Mouse (Mus musculus) lung, adult 2 months (tissue): Measurements from ENCODE around the gene Gm44805. TPM values are rescaled to one million over a fixed set of nuclear protein-coding genes. Genes with fewer than 3 reads are reported as not detected.

Source experiments
- DNase-seq: peaks from one replicate; pipeline ENCODE4 v3.0.0; 2022
- H3K4me1 ChIP-seq: fragments of 200-500 bp; 2 replicates; pipeline ENCODE4 v1.6.1; 2011; ENCODE audit warnings: low read length; ENCODE audit not compliant: control insufficient read depth, insufficient read depth
- H3K4me3 ChIP-seq: fragments of 200-500 bp; replicated peaks from 2 replicates; pipeline ENCODE3; 2011; ENCODE audit warnings: low read depth, mild to moderate bottlenecking, control low read depth, low read length; ENCODE audit errors: extremely low read depth
- CTCF ChIP-seq: fragments of 200-500 bp; IDR thresholded peaks from 2 replicates; pipeline ENCODE4 v1.5.1; 2011; ENCODE audit warnings: mild to moderate bottlenecking, low read length, control low read depth; ENCODE audit not compliant: insufficient read depth
- POLR2A ChIP-seq: fragments of 200-500 bp; IDR thresholded peaks from 2 replicates; pipeline ENCODE4 v1.6.1; 2011; ENCODE audit warnings: low read depth, mild to moderate bottlenecking, control low read depth, low read length, borderline replicate concordance; ENCODE audit errors: extremely low read depth
- WGBS: fragments of 180-500 bp; shearing (Covaris S2); methylation state at CpG from one replicate; pipeline ENCODE4 v1.1.7; 2018; 5-methylcytosine and 5-hydroxymethylcytosine counted together
- polyA plus RNA-seq: library from polyadenylated mRNA; depleted of rRNA; stranded (reverse); fragments of >200 nt; gene quantifications from 2 replicates; pipeline ENCODE4 v1.2.3, GENCODE M21; 2012

Gene Gm44805
- polyA plus RNA-seq, 1 experiment: not detected

- 49% methylated on average over 12 of the region's 12 CpGs for WGBS
- peak; percentile 30 for DNase-seq
- TF ChIP-seq POLR2A (no peak), CTCF (no peak)
Observed at GRCm38 (mm10) chr7:19700299-19701068, 19.3 kb upstream of the Gm44805 start.

DNA sequence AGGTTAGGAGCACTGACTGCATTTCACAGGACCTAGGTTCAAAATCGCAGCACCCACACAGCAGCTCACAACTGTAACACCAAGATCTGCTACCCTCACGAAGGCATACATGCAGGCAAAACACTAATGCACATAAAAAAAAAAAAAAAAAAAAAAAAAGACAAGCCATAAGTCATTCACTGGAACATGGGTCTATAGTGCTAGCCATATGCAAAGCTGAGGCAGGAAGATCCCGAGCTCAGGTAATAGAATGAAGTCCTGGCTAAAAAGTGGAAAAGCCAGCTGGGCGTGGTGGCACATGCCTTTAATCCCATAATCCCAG, 18.6 kb upstream of the Gm44805 start:
- Histone ChIP-seq H3K4me1 (peaks cover 12% of the 10 kb centered on the region; the same call in 1 of the 2 replicates), H3K4me3 (no peak overlapping the region)
- 82% methylated on average over 4 of the region's 4 CpGs for WGBS
- no peak for DNase-seq
- no peak for TF ChIP-seq CTCF
- TF ChIP-seq POLR2A: no peak

More at GRCm38 (mm10) chr7:19700299-19701068, 19.3 kb upstream of the Gm44805 start:
- H3K4me1 ChIP-seq: peaks cover 12% of the 10 kb centered on the region; the same call in 1 of the 2 replicates
- no peak overlapping the region for H3K4me3 ChIP-seq

GRCm38 (mm10) chr7:19698907-19699826, 17.9 kb upstream of the Gm44805 start, which contains the start of gene Apoe:
TSS of gene Apoe (minus strand) at chr7:19699188.
- peak within 1 kb of the TSS; percentile 51 for H3K4me3 ChIP-seq
- DNase-seq: peak; percentile 41
- WGBS: 8% methylated on average over 20 of the region's 20 CpGs
- TF ChIP-seq POLR2A (peak; percentile 58; the same call in 1 of the 2 replicates), CTCF (no peak)
- peaks cover 12% of the 10 kb centered on the region; the same call in 1 of the 2 replicates for H3K4me1 ChIP-seq

GRCm38 (mm10) chr7:19697949-19698906, 17.0 kb upstream of the Gm44805 start:
- no peak for DNase-seq
- 8% methylated on average over 28 of the region's 28 CpGs for WGBS
- peak overlapping the region; percentile 51 for H3K4me3 ChIP-seq

GRCm38 (mm10) chr7:19696336-19696873, 15.2 kb upstream of the Gm44805 start:
- DNase-seq: no peak
- no peak overlapping the region for H3K4me3 ChIP-seq
- WGBS: 97% methylated on average over 34 of the region's 34 CpGs
- H3K4me1 ChIP-seq: peaks cover 17% of the 10 kb centered on the region
- no peak for TF ChIP-seq CTCF
- TF ChIP-seq POLR2A: no peak

More at GRCm38 (mm10) chr7:19697949-19698906, 17.0 kb upstream of the Gm44805 start:
- no peak for TF ChIP-seq POLR2A
- TF ChIP-seq CTCF: peak; percentile 13; the same call in 1 of the 2 replicates
- peaks cover 15% of the 10 kb centered on the region for H3K4me1 ChIP-seq

DNA sequence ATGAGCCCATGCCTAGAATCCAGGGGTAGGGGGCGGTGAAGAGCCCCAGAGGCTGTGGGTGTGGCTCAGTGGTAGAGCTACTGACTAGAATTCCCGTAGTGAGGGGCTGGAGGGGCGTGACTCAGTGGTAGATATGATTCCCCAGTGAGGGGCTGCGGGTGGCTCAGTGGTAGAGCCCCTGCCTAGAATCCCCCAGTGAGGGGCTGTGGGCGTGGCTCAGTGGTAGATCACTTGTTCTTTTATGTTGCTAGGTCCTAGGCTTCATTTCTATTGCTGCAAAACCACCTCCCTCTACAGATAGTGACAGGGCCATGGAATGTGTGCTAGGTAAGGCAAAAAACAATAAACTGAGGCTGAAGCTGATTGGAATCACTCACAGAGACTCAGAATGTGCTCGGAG, 14.7 kb upstream of the Gm44805 start:
- WGBS: 90% methylated on average over 6 of the region's 6 CpGs
- no peak for TF ChIP-seq CTCF
- no peak for DNase-seq
- H3K4me1 ChIP-seq: peaks cover 16% of the 10 kb centered on the region
- no peak overlapping the region for H3K4me3 ChIP-seq

GRCm38 (mm10) chr7:19695213-19695594, 14.0 kb upstream of the Gm44805 start:
- TF ChIP-seq POLR2A (no peak), CTCF (no peak)
- DNase-seq: no peak
- WGBS: 22% methylated on average over 8 of the region's 8 CpGs
- H3K4me1 ChIP-seq: peaks cover 10% of the 10 kb centered on the region
- H3K4me3 ChIP-seq: no peak overlapping the region

DNA sequence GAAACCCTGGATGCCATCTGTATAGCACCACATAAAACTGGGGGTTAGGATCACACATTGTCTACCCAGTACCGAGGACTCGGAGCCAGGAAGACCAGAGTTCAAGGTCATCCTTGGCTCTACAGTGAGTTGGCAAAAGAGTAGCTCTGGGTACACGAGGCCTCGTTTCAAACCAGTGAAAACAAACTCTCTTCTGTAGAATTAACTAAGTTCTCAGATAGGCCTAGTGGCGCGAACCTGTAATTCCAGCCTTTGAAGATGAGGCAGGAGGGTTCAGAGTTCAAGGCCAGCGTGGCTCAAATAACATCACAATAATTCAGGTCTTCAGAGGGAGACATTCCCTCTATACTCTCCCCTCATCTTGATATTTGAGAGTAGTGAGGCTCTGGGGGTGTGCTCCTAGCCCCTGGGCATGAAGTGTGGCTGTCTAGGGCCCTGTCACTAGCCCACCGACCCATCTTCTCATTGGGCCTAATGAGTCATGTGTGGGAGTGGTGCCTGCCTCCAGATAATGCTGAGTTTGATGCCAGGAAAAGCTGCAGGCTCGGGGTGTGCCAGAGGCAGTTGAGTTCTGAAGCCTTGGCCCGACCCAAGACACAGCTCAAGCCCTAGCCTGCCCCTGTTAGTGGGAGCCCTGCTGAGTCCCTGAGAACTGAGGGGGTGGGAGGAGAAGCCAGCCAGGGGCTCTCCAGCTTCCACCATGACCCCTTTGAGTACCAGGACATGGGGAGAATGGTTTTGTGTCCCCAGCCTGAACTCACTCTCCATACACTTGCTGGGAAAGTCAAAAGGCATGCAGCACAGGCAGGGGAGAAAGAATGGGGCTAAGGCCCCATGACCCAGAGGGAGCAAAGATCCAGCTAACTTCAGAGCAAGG, 13.4 kb upstream of the Gm44805 start:
- DNase-seq: no peak
- TF ChIP-seq CTCF (no peak), POLR2A (no peak)
- Histone ChIP-seq H3K4me1 (peaks cover 10% of the 10 kb centered on the region), H3K4me3 (no peak overlapping the region)
- WGBS: 73% methylated on average over 10 of the region's 10 CpGs
